11 mouse cellular contexts compared by ENCODE assay signal in genomic region chr2:165056377-165057085, GRCm38 (mm10). TPM values are rescaled to one million over a fixed set of nuclear protein-coding genes. Genes with fewer than 3 reads are reported as not detected.
A peak's percentile ranks its signal among the peaks of the same experiment; 100 is the strongest.
DNase-seq lines count a peak whose midpoint lies in the region; ATAC-seq and TF ChIP-seq lines count a peak whose summit lies in the region.
"Had no signal": no experiment of that assay in that cellular context is flagged by ENCODE, and none has a peak within 500 bp of the region (broad histone marks: within the 10 kb centered on the region; RNA-seq: fewer than 3 reads in every experiment).

No protein-coding gene starts in this region.

- H3K4me3 ChIP-seq in lung, embryonic 16.5 days (ENCODE audit: low read length): peak overlapping the region; percentile 56
- H3K4me3 ChIP-seq in heart, embryonic 13.5 days: peak overlapping the region; percentile 48
- H3K4me3 ChIP-seq in limb, embryonic 14.5 days (replicated peaks; ENCODE audit: low read length): no peak overlapping the region

- peak overlapping the region; percentile 59 for H3K4me2 ChIP-seq in lung, embryonic 16.5 days (ENCODE audit: low read depth, low read length)
- H3K4me2 ChIP-seq in heart, embryonic 13.5 days: peak overlapping the region; percentile 69
- peak overlapping the region; percentile 35 for H3K4me2 ChIP-seq in limb, embryonic 14.5 days (replicated peaks; ENCODE audit: low read depth, low read length, severe bottlenecking)

- DNase-seq in lung, adult 18-20 months: no peak
- no peak for DNase-seq in limb, embryonic 14.5 days (ENCODE audit: low spot score)
- peak; percentile 80 to 82 for DNase-seq in spleen, postnatal 36 days (ENCODE audit: low spot score in 2 of 2)
- no peak for DNase-seq in adrenal gland, postnatal 4 days (ENCODE audit: low spot score in 2 of 2)
- DNase-seq in frontal cortex, adult 2 months (ENCODE audit: extremely low spot score in 1 of 2, low spot score in 1 of 2): no peak
- DNase-seq in embryo, embryonic 10.5 days (ENCODE audit: low spot score): no peak
- DNase-seq: cerebellum, postnatal 14 days had no signal

- no peaks in the 10 kb centered on the region for H3K9me3 ChIP-seq in lung, embryonic 16.5 days (ENCODE audit: control insufficient read depth, low read length)
- H3K9me3 ChIP-seq in heart, embryonic 13.5 days: no peaks in the 10 kb centered on the region; the same call in 1 of the 2 replicates
- H3K9me3 ChIP-seq in limb, embryonic 14.5 days (ENCODE audit: control insufficient read depth, low read length): no peaks in the 10 kb centered on the region

- no peak overlapping the region for H3K27ac ChIP-seq in lung, embryonic 16.5 days (ENCODE audit: low read length)
- H3K27ac ChIP-seq in heart, embryonic 13.5 days (replicated peaks): no peak overlapping the region
- no peak overlapping the region for H3K27ac ChIP-seq in limb, embryonic 14.5 days (replicated peaks; ENCODE audit: low read depth, low read length)

- H3K4me1 ChIP-seq in lung, embryonic 16.5 days (replicated peaks; ENCODE audit: control insufficient read depth, insufficient read depth, low read length): peaks cover 18% of the 10 kb centered on the region; the same call in 1 of the 2 replicates
- peaks cover 17% of the 10 kb centered on the region for H3K4me1 ChIP-seq in heart, embryonic 13.5 days
- peaks cover 8% of the 10 kb centered on the region; the same call in 1 of the 2 replicates for H3K4me1 ChIP-seq in limb, embryonic 14.5 days (ENCODE audit: control insufficient read depth, insufficient read depth, low read length)

- no peaks in the 10 kb centered on the region for H3K27me3 ChIP-seq in lung, embryonic 16.5 days (ENCODE audit: control insufficient read depth, insufficient read depth, low read depth, low read length)
- H3K27me3 ChIP-seq in heart, embryonic 13.5 days (replicated peaks): peaks cover 39% of the 10 kb centered on the region
- no peaks in the 10 kb centered on the region for H3K27me3 ChIP-seq in limb, embryonic 14.5 days (ENCODE audit: control insufficient read depth, insufficient read depth, low read length)

- ATAC-seq in lung, embryonic 16.5 days (ENCODE audit: low read depth): no peak
- ATAC-seq in heart, embryonic 13.5 days (ENCODE audit: extremely low read depth, insufficient number of reproducible peaks, low FRiP score, low TSS enrichment): no peak
- ATAC-seq in limb, embryonic 14.5 days (ENCODE audit: low FRiP score, low read depth): no peak

- H3K36me3 ChIP-seq in lung, embryonic 16.5 days (ENCODE audit: control insufficient read depth, insufficient read depth, low read length): no peaks in the 10 kb centered on the region
- H3K36me3 ChIP-seq in heart, embryonic 13.5 days: no peaks in the 10 kb centered on the region
- no peaks in the 10 kb centered on the region for H3K36me3 ChIP-seq in limb, embryonic 14.5 days (ENCODE audit: control insufficient read depth, insufficient read depth, low read length)

- WGBS in lung, embryonic 16.5 days: 71% methylated on average over 14 of the region's 14 CpGs
- 65% methylated on average over 14 of the region's 14 CpGs for WGBS in heart, embryonic 13.5 days
- WGBS in limb, embryonic 14.5 days: 80% methylated on average over 14 of the region's 14 CpGs

- TF ChIP-seq POLR2A in limb, embryonic 14.5 days (IDR thresholded peaks at IDR 0.05; ENCODE audit: borderline replicate concordance, extremely low read depth, insufficient read depth, insufficient read length): no peak

- H3K9ac ChIP-seq in lung, embryonic 16.5 days (ENCODE audit: low read length): peak overlapping the region; percentile 36
- H3K9ac ChIP-seq in heart, embryonic 13.5 days: 0 out of 2 replicates have a peak overlapping the region, but pooled peaks have one; percentile 61
- no peak overlapping the region for H3K9ac ChIP-seq in limb, embryonic 14.5 days (ENCODE audit: low read depth, low read length, severe bottlenecking)

RNA-seq across cellular contexts. Expression of gene Cd40, which starts 1.1 kb away (rescaled TPM):
- 41.7 and 41.9 TPM in 2 replicates for polyA plus RNA-seq in lung, embryonic 16.5 days (2015; fragmentation: Nextera tagmentation; extraction: Ambion mirVana)
- polyA plus RNA-seq in heart, embryonic 13.5 days (2015; fragmentation: Nextera tagmentation; extraction: Ambion mirVana): 7.6 and 8.5 TPM in 2 replicates
- polyA plus RNA-seq in limb, embryonic 14.5 days (2012; rRNA removed): 9.7 and 11.7 TPM in 2 replicates
- polyA plus RNA-seq in limb, embryonic 14.5 days (2014; fragmentation: Nextera tagmentation; extraction: Ambion mirVana): 7.4 and 9.1 TPM in 2 replicates
- total RNA-seq in adrenal gland, postnatal 4 days (2021): 1 to 10 TPM; 6.3 to 8.5 TPM
- 1.5 and 1.8 TPM in 2 replicates for polyA plus RNA-seq in frontal cortex, adult 2 months (2012; rRNA removed)

RNA-seq across cellular contexts. Expression of gene Ncoa5, which starts 21.9 kb away (rescaled TPM):
- 64.3 and 64.4 TPM in 2 replicates for polyA plus RNA-seq in lung, embryonic 16.5 days (2015; fragmentation: Nextera tagmentation; extraction: Ambion mirVana)
- polyA plus RNA-seq in heart, embryonic 13.5 days (2015; fragmentation: Nextera tagmentation; extraction: Ambion mirVana): 40.0 and 42.2 TPM in 2 replicates
- 77.3 and 86.3 TPM in 2 replicates for polyA plus RNA-seq in limb, embryonic 14.5 days (2012; rRNA removed)
- polyA plus RNA-seq in limb, embryonic 14.5 days (2014; fragmentation: Nextera tagmentation; extraction: Ambion mirVana): 58.7 and 68.1 TPM in 2 replicates
- 10 to 100 TPM; 43.7 to 50.1 TPM for total RNA-seq in adrenal gland, postnatal 4 days (2021)
- polyA plus RNA-seq in frontal cortex, adult 2 months (2012; rRNA removed): 57.4 and 67.1 TPM in 2 replicates

RNA-seq across cellular contexts. Expression of gene 1700025C18Rik, which starts 34.0 kb away (rescaled TPM):
- not detected in 2 replicates for polyA plus RNA-seq in lung, embryonic 16.5 days (2015; fragmentation: Nextera tagmentation; extraction: Ambion mirVana)
- not detected in 2 replicates for polyA plus RNA-seq in heart, embryonic 13.5 days (2015; fragmentation: Nextera tagmentation; extraction: Ambion mirVana)
- not detected in 2 replicates for polyA plus RNA-seq in limb, embryonic 14.5 days (2012; rRNA removed)
- polyA plus RNA-seq in limb, embryonic 14.5 days (2014; fragmentation: Nextera tagmentation; extraction: Ambion mirVana): not detected in 2 replicates
- not detected for total RNA-seq in adrenal gland, postnatal 4 days (2021)
- polyA plus RNA-seq in frontal cortex, adult 2 months (2012; rRNA removed): not detected in 2 replicates
- total RNA-seq: heart, adult 18-20 months had no signal
- polyA plus RNA-seq: limb, embryonic 11.5 days had no signal

Comparison
In these comparisons a context has a peak if more than half of its experiments do, and no peak if none do; other contexts are left out.
1. DNase-seq: peak in spleen, postnatal 36 days (2 of 2); none in lung, adult 18-20 months (0 of 2), limb, embryonic 14.5 days (single experiment), adrenal gland, postnatal 4 days (0 of 2), frontal cortex, adult 2 months (0 of 2) and embryo, embryonic 10.5 days (single experiment).
2. Peak in every context shown above with its lines, with median percentiles within 50 percentile points of each other: H3K4me2 ChIP-seq.